Mouse (Mus musculus) brain, adult 2 months (tissue): ENCODE data around the gene Vdr.

Experiments
- DNase-seq: peaks from one replicate; pipeline ENCODE4 v3.0.0; 2011; ENCODE audit warnings: low read depth, low spot score

Vdr gene

GRCm38 (mm10) chr15:97830253-97830787 lies 80.1 kb downstream of the Vdr start:
- DNase-seq, result no peak

GRCm38 (mm10) chr15:97829432-97829831 lies 81.0 kb downstream of the Vdr start:
- DNase-seq, result no peak

DNA sequence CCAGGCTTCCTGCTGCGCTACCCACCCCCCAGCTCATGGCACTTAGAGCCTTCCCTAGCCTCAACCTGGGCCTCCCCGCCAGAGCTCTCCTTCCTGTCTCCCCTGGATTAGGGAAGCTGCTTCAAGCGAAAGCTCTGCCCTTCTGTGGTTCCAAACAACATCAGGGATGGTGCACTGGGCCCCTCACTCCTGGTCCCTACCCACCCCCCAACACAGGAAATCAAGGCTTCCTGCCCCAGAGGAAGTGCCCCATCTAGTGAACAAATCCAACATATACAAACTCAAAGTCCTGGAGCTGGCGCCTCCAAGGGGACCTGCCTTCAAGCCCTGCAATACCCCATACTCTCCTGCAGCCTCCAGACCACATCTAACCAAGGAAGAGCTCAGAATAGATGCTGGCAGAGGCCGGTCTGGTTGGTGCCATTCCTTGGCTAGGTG lies 81.5 kb downstream of the Vdr start:
- no peak for DNase-seq

- peak; percentile 85 for DNase-seq
Measured at GRCm38 (mm10) chr15:97828221-97828842, 82.1 kb downstream of the Vdr start.

DNA sequence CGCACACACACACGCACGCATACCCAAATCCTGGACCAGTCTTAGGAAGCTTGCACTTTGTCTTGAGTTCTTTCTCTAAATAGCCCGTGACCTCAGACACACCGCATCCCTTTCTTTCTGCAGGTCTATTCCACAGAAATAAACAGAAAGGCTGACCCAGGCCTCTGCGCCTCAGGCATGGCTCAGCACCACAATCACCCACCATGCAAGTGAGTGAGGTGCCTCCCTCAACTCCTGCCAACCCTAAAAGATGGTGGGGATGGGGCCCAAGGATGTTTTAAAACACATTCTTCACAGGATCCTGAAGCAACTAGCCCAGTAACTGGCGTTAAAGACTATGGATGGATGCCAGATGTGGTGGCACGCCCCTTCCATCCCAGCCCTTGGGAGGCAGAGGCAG lies 83.0 kb downstream of the Vdr start:
- DNase-seq, result no peak

GRCm38 (mm10) chr15:97826588-97827261 lies 83.7 kb downstream of the Vdr start:
- no peak for DNase-seq

GRCm38 (mm10) chr15:97825941-97826587 lies 84.4 kb downstream of the Vdr start:
- DNase-seq, result no peak

- peak; percentile 90 for DNase-seq
Measured at GRCm38 (mm10) chr15:97825071-97825940, 85.1 kb downstream of the Vdr start.

- DNase-seq, result no peak
Measured at GRCm38 (mm10) chr15:97824042-97824441, 86.4 kb downstream of the Vdr start.

DNA sequence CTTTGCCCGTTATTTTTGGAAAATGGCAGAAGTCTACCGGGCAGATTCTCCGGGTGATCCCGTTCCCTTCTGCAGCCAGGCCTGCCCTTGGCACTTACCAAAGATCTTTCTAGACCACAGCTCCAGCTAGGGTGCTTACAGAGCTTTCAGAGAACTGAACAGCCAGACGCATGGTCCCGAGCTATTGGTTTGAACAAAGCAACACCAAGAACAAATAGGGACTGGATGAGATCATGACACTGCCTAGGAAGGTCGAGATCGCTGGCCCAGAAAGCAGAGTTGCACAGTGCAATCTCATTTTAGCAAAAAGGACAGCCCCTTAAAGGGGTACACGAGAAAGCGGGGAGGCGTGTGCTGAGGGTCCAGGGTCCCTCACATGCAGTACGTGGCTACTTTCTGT lies 87.0 kb downstream of the Vdr start:
- no peak for DNase-seq

- DNase-seq, result no peak
Measured at GRCm38 (mm10) chr15:97822545-97823228, 87.7 kb downstream of the Vdr start.

DNA sequence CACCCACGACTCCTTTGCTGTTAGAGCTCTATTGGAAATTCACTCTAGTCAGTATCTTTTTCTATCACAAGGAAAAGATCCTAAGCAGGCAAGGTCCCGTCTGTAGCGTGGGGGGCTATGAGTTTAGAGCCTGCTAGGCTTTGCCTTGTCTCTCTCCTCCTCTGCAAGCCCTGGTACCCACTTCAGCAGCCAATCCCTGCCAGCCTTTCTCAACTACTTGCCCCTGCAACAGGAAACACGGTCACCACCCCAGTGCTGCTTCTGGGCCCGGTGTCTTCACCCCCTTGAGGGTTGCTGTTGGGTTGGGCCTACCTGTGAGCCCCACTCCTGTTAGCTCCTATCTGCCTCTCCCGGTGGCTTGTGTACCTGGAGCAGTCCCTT lies 88.5 kb downstream of the Vdr start:
- no peak for DNase-seq

DNA sequence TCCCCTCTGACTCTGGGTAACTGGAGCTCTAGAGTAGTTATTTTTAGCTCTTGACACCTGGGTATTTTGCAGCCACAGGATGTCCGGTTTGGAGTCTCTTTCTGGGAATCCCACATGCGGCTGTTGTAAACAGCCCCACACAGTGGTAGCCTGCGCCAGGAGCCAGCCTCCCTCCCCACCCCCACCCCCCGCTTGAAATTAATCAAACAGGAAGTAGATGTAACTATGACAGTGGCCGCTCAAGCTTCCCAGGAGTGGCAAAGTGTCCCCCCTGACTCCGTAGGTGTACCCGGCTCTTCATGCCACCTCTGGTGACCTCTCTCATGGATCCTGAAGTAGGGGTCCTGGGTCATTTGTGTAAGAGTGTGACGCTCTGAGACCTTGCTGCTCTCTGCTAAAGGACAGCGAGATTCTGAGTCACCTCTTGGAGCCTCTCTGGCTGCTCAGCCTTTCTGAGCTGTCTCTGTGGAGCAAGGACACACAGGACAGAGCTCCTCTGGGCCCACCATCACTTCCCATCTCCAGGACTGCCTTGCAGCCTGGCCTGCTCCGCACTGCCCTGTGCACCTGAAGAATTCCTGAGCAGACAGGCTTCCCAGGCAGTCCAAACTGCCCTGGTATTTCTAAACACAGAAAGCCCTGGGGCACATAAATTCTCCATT lies 89.0 kb downstream of the Vdr start:
- DNase-seq, result no peak

DNA sequence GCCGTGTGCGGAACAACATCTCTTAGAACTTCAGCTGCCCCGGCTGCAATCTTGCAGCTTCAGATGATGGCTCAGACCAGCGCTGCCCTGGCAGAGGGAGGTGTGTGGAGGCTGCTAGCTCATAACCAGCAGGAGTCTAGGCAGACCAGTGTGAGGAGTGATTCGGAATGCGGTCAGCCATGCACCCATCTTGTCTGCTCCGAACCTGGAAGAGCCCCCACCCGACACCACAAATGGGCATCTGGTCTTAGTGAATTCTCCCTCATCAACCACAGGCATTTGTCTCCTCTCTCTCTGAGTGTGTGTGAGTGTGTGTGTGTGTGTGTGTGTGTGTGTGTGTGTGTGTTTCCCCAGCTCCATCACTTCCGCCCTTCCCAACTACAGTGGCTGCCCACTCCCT lies 90.5 kb downstream of the Vdr start:
- no peak for DNase-seq

DNA sequence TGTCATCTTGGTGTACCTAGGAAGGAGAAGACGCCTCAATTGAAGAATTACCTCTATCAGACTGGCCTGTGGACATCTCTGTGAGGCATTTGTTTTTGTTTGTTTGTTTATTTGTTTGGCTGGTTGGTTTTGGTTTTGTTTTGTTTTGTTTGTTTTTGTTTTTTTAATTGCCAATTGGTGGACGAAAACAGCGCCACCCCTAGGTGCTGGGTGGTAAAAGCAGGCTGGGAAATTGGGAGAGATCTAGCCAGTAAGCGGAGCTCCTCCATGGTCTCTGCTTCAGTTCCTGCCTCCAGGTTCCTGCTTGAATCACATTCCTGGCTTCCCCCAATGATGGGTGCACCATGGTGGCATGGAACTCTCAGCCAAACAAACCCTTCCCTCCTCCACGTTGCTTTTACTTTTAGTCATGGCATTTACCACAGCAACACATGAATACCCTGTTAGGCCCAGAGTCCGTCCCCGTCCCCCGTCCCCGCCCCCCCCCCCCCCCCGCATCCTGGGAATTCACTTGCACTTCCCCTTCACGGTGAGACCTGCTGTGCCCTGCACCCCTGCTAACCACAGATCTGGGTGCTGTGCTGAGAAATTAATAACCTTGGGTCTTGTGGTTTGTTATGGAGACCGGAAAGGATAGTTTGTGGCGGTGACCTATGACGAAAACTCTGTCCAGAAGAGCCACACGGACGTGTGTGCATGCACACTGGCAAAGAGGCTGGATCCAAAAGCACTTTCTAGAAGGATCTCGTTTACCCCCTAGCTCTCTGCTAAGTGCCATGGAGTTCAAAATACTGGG lies 94.0 kb downstream of the Vdr start:
- no peak for DNase-seq

GRCm38 (mm10) chr15:97815254-97815653 lies 95.2 kb downstream of the Vdr start:
- DNase-seq, result no peak

- peak; percentile 48 for DNase-seq
Measured at GRCm38 (mm10) chr15:97814703-97815102, 95.7 kb downstream of the Vdr start.

DNA sequence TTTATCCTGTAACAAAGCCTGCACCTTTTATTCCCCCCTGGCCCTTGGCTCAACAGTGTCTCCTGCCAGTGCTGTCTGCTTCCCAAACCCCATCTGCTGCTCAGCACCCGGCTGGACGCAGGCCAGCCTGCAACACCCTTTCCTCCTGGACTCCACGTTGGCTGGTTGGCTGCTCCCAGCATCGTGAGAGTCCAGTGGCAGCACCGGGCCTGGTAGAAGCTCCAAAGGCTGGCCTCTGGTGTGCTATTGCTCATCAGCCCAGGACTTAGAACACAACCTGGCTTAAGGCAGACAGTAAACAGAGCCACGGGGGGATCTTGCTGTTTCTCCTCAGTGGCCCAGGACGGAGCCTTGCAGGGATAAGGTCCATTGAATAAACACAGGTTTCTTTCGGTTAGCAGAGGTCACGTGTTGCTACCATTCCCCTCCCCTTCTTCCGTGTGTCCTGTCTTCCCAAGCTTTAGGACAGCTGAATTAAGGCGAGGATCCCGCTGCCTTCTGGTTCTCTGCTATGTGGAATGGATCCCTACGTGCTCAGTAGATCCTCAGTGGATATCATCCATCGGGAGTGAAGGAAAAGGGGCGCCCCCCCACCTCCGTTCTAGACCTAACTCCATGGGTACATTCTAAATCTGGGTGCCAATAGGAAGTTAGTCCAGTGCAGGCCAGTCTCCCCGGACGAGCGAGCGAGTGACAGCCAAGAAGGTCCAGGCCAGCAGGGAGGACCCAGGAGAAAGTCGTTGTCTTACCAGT lies 96.8 kb downstream of the Vdr start:
- DNase-seq, result peak; percentile 89

GRCm38 (mm10) chr15:97812875-97813274 lies 97.6 kb downstream of the Vdr start:
- peak; percentile 69 for DNase-seq
